Mouse (Mus musculus): ENCODE results near the gene Slc10a4.
"Not testable (repeated sequence)": the region's sequence is repeated elsewhere in the genome, so short reads cannot be mapped to it uniquely, and the experiment has no call there.

Slc10a4 gene

DNA sequence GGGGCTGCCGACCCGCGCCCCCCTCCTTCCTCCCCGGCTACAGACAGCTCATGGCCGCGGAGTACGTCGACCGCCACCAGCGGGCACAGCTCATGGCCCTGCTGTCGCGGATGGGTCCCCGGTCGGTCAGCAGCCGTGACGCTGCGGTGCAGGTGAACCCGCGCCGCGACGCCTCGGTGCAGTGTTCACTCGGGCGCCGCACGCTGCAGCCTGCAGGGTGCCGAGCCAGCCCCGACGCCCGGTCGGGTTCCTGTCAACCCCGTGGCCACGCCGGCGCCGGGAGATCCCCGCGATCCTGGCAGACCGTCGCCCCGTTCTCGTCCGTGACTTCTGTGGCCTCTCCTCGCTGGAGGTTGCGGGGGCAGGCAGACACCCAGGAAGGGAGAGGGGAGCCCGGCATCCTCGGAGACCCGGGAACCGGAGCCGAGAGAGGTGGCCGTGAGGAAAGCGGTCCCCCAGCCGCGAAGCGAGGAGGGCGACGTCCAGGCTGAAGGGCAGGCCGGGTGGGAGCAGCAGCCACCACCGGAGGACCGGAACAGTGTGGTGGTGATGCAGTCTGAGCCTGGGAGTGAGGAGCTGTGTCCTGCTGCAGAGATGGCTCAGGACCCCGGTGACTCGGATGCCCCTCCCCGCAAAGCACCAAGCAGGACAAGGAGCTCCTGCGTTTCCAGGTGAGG is 7.1 kb downstream of the Slc10a4 start:
- DNase-seq (ENCODE audit: extremely low read depth, low read depth) = not testable (repeated sequence)

DNA sequence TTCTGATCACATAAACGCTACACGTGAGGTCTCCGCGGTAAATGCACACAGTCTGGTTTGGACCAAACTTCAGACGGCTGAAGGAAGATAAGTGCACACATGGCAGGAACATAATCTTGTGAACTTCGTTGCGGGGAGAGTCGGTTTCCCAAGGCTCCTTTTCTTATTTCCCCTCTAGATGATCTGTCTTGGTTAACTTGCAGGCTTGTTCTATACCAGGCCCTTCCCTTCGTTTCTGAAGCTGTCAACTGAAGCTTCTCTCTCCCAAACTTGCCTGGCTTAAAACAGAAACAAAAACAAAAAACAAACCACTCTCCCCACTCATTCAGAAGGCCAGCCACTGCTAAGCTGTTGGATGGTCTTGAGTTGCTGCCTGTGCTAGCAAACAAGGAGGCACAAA is 8.1 kb downstream of the Slc10a4 start:
- no peak for DNase-seq (ENCODE audit: extremely low read depth, low read depth)

DNA sequence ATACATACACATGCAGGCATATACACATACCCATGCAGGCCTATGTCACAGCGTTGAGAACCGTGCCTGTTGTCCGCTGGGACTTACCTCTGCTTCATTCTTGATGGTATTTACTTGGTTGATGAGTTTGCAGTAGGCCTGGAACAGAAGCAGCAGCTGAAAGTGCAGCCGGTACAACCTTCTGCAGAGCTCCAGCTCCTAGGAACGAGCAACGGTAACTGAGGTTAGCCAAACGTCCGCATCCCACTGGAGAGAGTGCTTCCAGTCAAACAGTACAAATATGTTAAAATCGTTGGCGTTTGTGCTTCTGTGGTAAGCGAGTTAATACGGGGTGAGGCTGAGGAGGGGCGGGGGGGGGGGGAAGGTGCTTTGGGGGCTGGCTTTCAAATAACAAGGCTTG is 17.1 kb downstream of the Slc10a4 start:
- no peak for DNase-seq (ENCODE audit: extremely low read depth, low read depth)

DNA sequence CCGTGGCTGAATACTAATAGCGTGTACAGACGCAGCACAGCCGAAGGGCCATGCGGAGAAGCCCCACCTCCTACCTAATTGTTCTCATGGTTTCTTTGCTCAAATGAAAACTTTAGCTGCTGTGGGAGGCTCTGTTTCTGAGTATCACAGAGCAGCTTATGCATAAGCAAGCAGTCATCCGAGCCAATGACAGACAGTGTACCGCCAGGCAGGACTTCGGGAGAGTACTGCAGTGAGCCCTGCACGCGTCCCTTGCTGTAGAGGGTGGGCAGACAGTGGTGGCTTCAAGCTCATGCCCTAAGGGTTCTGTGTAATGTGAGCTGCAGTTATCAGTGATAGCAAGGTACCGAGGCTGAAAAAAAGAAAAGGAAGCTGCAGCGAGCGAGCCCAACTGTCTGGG is 22.0 kb downstream of the Slc10a4 start:
- no peak for DNase-seq (ENCODE audit: extremely low read depth, low read depth)

DNA sequence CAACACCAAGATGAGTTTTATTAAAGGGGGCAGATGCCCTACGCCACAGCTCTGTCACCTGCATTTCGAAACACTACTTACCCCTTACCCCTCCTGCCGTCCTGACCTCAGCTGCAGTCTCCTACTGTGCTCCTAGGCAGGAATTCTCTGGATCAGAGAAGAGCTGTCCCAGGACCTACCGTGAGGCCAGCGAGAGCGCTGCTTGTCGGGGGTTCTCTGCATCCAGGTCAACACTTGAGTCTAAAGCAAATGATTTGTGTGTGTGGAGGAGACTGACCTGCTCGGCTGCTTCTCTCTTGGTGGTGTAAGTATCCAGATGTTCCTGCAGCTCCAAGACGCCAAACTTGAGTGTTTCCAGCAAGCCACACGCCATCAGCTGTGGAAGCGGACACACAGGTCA is 25.8 kb downstream of the Slc10a4 start:
- DNase-seq (ENCODE audit: extremely low read depth, low read depth) = no peak

DNA sequence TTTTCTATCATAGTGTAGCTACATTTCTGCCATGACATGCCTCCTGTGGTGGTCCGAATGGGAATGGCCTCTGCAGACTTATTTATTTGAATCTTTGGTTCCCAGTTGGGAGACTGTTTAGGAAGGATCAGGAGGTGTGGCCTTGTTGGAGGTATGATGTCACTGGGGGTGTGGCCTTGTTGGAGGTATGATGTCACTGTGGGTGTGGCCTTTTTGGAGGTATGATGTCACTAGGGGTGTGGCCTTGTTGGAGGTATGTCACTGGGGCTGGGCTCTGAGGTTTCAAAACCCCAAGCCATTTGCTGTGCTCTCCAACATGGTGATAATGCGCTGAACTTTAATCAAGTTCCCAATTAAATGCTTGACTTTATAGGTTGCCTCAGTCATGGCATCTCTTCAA is 37.4 kb downstream of the Slc10a4 start:
- no peak for DNase-seq (ENCODE audit: extremely low read depth, low read depth)

DNA sequence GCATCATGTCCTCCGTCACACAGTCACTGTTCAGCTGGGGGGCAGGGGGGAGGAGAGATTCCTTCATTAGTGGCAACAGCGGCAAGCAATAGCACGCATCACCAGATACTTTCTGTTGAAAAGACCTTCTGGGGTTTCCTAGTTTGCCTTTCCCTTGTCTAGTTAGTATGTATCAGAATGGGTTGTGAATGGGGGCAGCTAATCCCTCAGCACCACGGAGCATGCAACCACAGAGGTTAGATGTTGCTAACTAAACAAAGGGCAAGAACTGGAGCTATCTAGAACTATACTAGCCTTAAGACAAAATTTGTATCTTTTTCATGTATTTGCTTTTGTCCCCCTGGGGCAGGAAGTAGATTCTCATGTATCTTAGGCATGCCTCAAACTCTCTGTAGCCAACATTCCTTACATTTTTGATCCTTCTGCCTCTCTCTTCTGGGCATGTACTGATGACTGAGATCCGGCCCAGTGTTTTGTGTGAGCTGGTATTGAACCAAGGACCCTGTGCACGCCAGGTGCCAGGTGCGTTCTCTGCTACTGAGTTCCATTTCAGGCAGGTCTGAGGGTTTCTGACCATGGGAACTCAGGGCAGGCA is 41.1 kb downstream of the Slc10a4 start:
- DNase-seq (ENCODE audit: extremely low read depth, low read depth) = no peak

DNA sequence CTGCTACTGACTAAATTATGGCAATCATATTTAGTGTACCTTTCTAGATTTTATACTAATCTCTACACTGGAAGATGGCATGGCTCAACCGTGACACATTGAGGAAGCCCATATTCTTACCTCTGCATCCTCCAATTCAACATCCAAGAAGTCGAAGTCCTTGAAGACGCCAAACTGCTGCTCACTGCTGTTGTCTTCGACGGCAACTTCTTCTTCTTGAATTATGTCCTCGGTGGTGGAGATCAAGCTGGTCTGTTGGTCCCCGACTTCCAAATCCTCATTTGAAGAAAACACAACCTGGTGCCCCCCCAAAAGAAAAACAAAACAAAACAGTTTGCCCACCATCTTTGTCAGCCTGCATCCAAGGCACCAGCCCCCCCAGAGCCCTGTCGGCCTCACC is 47.2 kb downstream of the Slc10a4 start:
- no peak for DNase-seq (ENCODE audit: extremely low read depth, low read depth)

DNA sequence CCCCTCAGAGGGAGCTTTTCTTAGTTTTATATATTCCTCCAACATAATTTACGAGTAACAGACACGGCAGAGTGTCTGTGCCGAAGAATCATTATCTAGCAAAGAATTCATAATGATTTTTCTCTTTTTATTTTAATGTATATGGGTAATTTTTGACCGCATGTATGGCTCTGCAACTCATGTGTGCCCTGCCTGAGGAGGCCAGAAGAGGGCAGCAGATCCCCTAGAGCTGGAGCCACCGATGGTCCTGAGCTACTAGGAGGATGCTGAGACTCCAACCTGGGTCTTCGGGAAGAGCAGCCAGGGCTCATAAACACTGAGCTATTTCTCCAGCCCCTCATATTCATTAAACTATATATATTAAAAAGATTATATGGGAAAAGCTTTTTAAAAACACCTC is 49.8 kb downstream of the Slc10a4 start:
- DNase-seq (ENCODE audit: extremely low read depth, low read depth) = no peak

DNA sequence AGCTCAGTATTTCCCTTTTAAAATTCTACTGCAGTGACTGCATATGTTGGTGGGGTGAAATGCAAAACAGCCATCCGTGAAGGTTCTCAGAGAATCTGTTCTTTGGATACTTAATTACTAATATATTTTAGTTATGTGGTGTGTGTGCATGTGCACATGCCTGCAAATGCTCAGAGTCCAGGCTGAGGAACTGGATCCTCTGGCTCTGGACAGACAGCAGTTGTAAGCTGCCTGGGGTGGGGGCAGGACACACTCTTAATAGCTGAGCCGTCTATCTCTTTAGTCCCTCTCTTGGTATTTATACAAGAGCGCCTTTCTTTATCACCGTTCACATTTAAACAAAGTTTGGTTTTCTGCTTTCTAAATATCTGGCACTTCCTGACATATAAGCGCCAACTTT is 50.3 kb downstream of the Slc10a4 start:
- DNase-seq (ENCODE audit: extremely low read depth, low read depth) = no peak

DNA sequence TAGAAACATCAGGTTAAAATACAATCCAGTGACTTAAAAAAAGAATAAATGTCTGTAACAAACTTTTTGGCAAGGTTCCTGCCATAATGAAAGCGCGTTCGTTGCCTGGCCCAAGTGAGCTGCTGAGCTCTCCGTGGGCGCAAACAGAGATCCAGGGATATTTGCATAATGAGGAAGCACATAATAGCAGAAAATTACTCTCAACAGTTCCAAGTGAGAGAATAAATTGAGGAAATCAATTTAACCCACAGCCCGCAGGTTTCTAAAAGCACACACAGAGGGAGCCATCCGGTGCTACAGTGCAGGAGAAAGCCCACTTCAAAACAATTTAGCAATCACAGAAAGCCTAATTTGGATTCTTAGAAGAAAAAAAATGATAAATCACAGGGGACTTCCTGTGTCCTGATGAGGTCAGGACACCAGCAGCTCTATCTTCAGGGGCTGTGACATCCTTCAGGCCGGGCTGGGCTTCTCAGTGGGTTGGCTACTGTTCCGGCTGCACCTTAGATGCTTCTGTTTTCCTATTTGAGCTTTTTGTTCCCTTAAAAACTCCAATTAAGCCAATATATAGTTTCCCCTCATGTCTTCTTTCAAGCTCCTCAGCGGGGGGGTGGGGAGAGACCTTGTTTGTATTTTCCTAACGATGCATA is 54.9 kb downstream of the Slc10a4 start:
- no peak for DNase-seq (ENCODE audit: extremely low read depth, low read depth)

Data from MEL-GATA-1-ER (cell line).